Mouse (Mus musculus): ENCODE measurements around the gene Vgll4.
"Not testable (repeated sequence)": the region's sequence is repeated elsewhere in the genome, so short reads cannot be mapped to it uniquely, and the experiment has no call there.

The Vgll4 gene

DNA sequence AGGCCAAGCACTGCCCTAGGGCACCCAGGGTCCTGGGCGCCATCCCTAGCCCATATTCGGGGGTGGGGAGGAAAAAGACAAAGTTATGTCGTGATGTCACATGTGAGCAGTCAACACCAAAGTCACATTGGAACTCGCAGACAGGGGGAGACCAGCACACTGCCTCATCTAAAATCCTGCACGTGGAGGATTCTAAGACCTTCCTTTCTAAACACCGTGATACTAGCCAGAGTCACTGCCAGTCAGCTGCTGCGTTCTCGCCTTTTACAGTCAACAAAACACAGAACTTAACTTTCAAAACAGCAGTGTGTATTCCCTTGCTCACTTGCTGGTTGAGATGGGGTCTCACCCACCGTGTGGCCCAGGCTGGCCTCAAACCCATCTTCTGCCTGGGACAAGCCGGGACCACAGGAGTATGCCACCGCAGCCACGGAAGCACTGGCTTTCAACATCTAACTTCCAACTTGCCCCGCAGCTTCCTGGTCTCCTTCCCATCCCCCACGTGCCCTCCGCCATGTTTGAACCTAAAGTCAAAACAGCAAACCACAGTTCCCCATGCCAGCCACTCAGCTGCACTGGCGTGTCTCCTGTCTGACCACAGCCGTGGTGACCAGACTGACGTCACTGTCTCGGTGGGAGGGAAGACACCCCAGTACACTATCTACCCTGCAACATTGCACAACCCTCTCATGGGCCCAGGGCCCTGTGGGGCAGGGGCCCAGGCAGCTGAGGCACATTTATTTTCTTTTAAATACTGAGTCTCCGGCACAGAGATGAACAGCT is 76.2 kb downstream of the Vgll4 start:
- DNase-seq (ENCODE audit: low spot score): no peak

DNA sequence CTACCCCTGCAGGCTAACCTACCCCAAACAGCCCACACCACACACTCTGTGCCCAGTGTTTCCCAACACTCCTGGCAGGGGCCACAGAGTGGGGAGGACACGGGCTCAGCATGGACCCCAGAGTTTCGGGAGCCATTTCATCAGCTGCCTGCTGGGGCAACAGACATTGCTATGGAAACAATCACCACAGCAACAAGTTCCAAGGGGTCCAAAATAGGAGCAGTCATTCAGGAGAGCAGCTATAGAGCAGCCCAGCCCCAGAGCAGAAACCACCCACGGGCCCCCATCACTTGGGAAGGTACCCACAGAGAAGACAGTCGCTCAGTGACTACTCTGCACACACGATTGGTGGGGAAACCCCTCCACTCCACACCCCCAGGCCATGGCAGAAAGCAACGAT is 77.4 kb downstream of the Vgll4 start:
- no peak for DNase-seq (ENCODE audit: low spot score)

DNA sequence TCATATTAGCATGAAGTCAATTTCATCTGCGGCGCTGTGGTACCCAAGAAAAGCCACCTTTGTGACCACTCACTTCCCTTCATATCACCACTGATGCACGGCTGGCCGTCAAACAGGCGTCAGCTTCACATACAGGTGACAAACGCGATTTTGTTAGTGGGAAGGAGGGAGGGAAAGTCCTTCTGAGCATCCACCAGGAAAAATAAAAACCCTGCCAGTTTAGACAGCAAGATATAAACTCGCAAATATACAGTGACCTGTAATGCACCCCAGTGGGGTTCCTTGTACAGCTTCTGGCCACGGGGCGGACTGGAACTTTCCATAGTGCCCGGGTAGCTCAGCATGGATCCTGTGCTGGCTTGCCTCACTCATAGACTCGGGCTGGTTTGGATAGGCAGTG is 78.0 kb downstream of the Vgll4 start:
- DNase-seq (ENCODE audit: low spot score): no peak

DNA sequence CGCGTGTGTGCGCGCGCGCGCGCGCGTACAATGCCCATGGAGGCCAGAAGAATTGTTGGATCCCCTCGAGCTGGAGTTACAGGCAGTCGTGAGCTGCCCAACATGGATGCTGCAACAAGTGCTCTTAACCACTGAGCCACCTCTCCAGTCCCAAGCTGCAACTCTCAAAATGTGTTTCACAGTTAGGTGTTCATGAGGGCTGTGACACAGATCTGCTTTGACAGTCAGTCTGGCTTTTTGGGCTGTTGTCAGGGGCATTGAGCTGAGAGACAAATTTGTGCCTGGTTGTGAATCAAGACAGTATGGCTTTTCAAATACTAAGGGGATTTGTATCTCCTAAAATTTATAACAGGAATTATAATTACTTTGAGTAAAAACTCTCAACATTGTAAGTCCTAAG is 78.5 kb downstream of the Vgll4 start:
- no peak for DNase-seq (ENCODE audit: low spot score)

DNA sequence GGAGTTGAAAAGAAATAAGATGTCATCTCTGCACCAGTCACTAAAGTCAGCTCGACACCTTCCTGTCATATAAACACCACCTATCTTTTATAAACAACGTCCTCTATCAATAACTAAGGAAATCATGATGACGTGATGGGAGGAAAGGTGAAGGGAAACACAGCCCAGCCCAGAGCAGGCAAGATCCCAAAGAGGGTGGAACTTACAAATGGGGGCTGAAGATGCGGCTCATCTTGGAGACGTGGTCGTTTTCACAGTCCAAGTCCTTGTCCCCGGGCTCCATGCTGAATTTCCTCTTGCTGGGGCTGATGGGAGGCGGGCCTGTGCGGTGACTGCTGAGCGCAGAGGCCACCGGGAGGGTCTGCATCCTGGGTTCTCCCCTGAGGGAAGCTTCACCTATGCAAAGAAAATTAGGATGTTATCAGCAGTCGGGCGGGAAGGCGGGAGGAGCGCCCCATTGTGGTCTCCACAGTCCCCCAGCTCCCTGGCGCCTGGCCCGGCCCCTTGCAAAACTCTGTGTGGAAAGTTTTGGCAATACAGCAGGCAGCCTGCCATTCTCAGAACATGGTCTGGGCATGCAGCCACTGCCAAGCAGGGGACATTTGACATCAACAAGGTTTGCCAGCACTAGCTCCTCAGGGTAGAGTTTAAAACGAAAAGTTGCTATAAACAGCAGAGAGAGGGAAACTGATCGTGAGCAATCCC is 79.2 kb downstream of the Vgll4 start:
- no peak for DNase-seq (ENCODE audit: low spot score)

DNA sequence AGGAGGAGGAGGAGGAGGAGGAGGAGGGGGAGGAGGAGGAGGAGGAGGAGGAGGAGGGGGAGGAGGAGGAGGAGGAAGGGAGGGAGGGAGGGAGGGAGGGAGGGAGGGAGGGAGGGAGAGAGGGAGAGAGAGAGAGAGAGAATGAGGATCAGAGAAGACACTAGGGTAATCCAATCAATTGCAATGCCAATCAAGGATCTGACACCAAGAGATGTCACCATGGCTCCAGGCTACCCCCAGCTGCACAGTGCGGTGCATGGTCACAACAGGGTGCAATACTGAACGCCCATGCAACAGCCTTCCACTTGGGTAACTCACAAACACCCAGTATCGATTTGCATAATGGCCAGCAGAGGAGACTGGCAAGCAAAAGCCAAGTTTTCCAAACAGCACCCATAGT is 79.8 kb downstream of the Vgll4 start:
- not testable (repeated sequence) for DNase-seq (ENCODE audit: low spot score)

DNA sequence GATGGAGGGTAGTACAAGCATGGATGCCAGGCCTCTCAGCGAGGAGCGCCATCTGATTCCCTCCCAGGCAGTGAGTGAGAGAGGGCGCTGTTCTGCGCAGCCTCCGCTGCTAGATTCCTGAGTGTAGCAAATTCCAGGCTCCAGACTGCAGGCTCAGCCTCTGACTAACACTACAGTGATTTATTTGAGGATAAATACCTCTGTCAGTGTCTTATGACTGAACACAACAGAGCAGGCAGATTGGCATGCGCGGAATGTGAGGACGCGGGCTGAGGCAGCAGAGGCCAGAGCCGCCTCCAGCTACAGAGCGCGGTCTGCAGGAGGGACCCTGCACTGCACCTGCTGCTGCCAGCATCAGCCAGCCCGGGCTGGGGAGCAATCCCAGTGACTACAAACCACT is 80.9 kb downstream of the Vgll4 start:
- no peak for DNase-seq (ENCODE audit: low spot score)

DNA sequence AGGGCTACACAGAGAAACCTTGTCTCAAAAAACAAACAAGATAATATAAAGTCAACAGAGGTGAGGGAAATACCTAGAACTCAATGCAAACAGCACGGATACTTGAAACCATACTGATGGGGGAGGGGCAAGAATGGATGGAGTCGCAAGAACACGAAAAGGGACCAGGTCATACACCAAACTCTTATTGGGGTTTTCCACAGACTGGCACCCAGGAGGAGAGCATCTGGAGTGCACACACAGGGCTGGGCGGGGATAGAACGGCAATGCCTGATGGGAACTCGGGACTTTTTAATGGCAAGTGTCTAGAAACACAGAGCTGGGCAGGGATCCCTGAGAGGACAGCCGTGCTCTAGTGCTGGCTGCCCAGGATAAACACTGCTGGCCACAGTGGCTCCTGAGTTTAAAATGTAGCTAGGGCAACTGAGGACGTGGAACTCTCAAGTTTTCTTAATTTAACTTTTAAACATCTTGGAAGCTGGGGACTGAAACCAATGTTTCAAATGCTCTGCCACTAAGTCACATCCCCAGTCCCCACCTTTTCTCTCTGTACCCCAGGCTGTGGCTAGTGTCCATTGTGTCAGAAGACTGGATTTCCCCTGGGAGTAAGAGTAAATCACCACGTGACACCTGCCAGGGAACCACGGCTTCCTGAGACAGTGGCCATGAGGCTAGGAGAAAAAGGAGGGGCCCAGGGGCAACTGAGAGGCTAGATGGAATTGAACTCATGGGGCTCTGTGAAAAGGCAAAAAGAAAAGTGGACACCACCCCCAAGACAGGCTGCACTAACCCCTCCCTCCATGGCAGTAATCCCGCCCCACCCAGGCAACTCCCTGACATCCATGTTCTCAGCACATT is 83.1 kb downstream of the Vgll4 start:
- DNase-seq (ENCODE audit: low spot score): no peak

DNA sequence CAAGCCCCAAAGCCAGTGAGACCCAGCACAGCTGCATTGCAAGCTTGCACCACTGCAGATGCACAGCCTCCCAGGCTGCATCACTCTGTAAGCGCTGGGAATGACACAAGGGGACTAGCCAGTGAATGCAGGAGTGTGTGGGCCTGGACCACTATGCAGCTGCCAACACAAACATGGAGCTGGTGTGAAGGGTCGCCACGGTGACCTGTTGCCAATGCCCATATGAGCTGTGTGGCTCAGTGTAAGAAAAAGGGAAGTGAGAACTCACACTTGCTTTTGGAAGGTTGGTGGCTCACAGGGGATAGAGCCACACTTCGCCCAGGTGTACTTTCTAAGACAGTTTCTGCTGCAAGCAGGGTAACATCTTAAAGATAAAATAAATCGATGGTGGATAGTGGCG is 83.8 kb downstream of the Vgll4 start:
- no peak for DNase-seq (ENCODE audit: low spot score)

DNA sequence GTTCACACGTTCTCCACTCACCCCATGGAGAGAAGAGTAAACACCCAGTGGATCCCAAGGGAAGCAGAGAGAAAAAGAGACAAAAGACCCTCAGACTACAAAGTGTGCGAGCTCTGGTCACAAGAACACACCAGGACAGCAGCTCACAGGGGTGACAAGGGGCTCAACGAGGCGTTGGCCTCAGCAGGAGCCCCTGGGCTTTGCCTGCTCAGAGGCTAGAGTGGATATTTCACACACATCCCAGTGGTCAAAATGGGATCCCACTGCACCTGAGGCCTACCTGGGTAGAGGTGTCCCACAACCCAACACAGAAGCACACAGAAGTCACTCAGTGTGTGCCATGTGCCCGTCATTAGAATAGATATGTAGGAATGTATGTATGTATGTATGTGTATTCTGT is 84.7 kb downstream of the Vgll4 start:
- DNase-seq (ENCODE audit: low spot score): no peak

DNA sequence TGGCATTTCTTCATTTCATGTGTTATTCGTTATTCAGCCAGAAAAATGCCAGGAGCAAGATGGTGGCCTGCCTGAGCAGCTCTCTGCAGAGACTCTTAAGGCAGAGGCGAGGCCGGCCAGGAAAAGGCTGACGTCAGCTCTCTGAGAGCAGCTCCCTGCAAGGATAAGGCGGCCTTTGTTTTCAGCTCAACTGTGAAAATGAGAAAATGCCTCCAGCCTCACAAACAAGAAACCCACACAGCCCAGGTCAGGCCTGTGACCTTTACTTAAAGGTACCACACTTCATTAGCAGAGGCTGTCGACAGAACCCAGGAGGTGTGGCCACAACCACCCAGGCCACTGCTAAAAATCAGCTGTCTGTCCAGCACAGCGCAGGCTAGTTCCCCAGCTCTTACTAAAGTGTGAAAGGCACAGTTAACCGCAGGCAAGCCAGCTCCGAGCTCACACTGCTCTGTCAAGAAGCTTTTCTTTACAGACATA is 86.5 kb downstream of the Vgll4 start:
- DNase-seq (ENCODE audit: low spot score): peak; percentile 66

DNA sequence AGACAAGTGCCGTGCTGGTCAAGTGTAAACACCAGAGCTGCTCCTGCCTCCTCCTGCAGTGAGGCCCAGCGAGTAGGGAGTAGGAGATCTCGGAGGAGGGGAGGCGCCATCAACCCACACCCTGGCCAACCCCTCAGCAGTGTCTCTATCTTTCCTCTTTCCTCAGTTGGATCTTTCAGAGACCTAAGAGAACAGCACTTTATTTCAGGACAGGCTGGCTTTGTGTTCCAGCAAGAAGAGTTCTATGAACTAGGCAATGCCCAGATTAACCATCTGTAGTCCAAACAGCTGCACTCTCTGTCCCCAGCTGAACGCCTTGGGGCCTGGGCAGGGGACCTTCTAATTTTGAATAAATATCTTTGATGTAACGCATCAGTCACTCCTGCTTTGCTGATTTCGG is 87.1 kb downstream of the Vgll4 start:
- DNase-seq (ENCODE audit: low spot score): no peak

DNA sequence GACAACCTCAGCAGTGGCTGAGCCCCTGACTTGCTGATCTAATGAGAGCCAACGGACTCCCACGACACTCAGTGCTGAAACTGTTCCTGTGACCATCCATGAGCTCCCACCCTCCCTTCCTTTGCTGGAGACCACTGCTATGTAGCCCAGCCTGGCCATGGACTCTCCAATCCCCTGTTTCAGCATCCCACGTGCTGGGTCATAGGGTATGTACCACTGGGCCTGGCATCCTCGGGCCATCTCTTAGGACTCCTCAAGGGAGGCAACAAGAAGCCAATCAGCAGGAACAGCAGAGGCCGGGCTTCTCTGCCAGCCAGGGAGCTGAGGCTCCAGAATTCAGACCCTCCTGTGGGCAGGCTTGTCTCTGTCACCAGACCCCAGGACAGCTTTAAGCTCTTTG is 87.6 kb downstream of the Vgll4 start:
- no peak for DNase-seq (ENCODE audit: low spot score)

DNA sequence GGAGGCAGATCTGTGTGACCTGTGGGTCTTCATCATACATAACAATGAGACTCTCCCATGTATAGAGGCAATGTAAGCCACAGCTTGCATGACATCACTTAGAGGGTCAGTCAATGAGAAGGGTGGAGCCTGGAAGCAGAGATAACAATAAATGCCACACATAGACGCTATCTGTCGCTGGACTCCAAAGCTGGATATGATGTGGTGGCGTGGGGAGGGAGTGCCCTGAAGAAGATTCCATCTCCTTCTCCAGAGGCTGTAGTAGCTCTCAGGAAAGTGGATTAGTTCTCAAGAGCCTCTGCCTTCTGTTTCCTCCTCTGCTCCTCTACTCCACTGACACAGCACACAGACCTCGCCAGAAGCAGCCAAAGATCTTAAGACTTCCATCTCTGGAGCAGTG is 89.0 kb downstream of the Vgll4 start:
- no peak for DNase-seq (ENCODE audit: low spot score)

DNA sequence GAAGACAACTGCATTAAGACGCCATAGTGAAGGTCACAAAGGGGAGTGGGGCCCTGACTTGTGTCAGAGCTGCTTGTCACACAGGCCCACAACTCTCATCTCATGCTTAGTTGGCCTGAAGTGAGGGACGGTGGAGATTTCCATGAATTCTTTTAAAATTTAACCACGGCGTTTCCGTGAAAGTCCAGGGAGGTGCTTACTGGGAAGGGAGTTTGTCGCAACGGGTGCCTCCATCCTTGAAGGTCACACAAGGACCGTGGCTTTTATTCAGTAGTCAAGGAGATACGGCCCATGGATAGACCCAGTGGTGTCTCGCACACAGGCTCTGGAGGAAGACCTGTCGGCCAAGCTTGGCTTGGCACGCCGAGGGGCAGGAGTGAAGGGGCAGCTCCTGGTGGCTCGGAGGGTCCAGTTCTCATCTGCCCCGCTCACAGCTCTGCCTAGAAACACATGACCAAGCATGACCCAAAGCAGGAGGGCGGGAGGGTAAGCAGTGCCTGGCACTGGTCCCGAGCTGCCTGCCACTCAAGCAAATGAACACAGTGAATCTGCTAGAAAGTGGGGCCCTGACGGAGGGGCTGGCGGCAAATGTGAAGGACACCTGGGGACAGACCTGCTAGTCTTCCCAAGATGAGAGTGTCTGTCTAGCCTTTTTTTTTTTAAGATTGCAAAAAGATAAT is 90.8 kb downstream of the Vgll4 start:
- DNase-seq (ENCODE audit: low spot score): no peak

DNA sequence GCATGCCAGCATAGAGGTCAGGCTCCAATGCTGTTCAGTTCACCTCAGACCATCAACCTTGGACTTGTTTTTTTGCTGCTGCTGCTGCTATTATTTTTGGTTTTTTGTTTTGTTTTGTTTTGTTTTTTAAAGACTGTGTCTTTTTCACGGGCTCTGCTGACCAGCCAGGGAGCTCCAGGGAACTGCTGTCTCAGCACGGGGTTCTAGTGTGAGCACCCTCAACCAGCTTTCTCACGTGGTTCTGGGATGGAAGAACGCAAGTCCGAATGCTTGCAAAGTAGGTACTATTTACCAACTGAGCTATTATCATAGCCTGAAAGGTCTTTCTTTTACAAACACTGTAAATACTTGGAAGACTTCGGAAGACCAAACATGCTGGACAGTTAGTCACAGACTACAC is 93.2 kb downstream of the Vgll4 start:
- no peak for DNase-seq (ENCODE audit: low spot score)

DNA sequence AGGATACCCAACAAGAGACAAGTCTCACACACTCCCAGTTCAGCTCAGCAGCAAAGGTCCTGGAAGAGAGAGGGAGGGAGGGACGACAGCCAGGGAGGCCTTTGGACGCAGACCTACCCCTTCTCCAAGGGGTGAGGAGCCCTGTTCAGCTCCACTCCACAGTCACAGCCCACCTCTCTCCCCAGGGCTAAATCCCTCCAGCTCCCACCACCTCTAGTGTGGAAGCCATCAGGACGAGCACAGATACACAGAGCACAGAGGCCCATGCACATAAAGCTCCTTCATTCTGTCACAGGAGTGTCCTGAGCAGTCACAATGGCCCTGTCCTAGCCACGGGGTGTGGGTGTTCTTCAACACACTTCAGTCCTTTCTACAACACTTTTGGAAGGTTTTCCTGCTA is 93.8 kb downstream of the Vgll4 start:
- no peak for DNase-seq (ENCODE audit: low spot score)

DNA sequence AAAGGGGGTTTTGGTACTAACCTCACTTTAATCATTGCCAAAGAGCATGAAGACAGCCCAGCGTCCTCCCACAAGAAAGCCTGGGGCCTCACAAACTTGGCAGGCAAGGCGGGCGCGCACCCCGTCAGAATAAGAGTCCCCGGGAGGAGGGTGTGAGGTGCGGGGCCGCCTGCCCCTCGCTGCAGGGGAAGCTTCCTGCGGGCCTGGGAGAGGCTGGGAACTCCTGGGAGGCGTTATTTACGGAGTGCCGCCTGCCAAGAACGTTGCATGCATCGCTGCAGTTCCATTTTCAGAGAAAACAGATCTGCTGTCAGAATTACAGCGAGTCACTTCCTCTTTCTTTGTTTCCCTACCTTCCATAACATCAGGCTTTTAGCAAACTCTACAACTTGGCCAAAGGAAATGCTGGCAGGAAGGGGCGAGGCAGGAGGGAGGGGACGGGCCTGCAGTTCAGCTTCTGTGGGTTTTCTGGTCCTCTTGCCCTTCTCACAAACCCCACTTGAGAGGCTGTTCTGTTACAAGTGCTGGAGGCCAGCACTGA is 94.7 kb downstream of the Vgll4 start:
- DNase-seq (ENCODE audit: low spot score): peak; percentile 92

DNA sequence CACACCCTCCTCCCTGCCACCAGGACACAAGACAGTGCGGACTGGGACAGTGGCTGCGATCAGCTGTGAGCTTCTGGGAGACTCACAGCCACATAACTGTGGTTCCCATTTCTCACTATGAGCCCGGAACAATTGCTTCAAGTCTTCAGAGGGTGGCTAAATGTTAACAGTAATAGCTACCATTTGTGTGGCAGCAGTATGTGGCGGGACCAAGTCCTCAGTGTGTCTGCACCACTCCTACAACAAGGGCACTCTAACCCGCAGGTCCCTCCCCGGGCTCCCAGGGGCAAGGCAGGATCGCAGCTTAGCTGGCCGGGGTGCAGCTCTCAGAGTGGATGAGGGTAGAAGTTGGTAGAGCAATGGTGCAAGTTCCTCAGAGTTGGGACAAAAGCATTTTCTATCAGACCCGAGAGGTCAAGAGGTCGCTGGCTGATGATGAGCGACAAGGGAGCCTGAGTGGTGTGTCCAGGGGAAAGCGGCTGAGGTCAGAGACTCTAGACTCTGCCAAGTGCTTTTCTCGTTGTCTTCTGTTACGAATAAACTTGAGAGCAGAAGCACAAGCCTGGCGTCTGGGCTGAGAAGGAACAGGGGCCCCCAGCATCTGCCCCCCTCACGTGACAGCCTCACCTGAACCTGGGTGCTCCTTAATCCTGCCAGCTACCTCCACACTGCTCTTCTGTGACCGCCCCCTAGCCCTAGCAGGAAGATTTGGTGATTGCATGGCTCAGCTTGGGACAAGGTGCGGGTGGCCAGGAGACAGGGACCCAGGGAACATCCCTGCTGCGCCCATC is 95.5 kb downstream of the Vgll4 start:
- DNase-seq (ENCODE audit: low spot score): no peak

DNA sequence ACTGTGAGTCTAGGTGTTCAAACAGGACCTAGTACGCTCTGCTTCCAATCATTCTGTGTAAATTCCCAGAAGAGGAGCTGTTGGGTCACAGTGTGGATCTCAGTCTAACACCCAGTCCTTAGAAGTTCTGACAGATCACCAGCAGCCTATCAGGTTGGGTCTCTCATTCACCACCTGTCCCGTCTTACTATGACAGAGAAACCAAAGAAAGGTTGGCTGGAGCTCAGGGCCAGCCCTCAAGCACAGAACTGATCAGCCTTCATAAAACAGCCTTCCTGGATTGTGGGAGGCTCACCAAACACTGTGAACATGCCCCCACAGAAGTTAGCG is 96.0 kb downstream of the Vgll4 start:
- DNase-seq (ENCODE audit: low spot score): no peak

DNA sequence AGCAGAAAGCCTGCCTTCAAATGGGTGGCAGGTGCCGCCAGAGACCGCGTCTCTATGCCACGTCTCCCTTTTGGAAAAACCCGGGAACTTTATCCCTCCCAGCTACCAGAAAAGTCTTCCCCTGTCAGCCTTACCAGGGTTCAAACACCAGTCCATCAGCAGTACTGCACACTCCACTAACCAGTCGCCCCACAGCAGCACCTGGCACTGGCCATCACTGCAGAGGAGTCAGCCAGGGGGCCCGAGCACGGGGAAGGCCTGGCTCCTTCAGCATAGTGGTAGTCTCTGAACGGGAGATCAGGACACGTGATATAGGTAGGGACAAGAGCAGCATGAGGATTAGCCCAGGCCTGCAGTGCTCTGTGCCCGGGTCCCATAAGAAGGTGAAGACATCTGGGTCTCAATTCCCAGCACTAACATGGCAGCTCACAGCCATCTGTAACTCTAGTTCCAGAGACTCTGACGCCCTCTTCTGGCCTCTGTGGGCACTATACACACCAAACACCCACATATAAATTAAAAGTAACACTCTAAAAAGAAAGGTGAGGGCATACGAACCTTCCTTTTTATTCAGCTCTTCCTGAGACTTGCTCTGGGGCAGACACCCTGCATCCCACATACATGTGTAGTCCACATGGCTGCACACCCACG is 98.7 kb downstream of the Vgll4 start:
- no peak for DNase-seq (ENCODE audit: low spot score)
